Mouse (Mus musculus) E14TG2a.4 (cell line): Measurements from ENCODE around the gene Vps13d.

Experiments
- CTCF ChIP-seq: conservative IDR thresholded peaks from 2 replicates; pipeline ENCODE4 v1.5.1; 2014; ENCODE audit warnings: low read length
- NANOG ChIP-seq: IDR thresholded peaks from 2 replicates; pipeline ENCODE4 v1.6.1; 2014; ENCODE audit warnings: borderline replicate concordance, low read length, mixed read lengths

DNA sequence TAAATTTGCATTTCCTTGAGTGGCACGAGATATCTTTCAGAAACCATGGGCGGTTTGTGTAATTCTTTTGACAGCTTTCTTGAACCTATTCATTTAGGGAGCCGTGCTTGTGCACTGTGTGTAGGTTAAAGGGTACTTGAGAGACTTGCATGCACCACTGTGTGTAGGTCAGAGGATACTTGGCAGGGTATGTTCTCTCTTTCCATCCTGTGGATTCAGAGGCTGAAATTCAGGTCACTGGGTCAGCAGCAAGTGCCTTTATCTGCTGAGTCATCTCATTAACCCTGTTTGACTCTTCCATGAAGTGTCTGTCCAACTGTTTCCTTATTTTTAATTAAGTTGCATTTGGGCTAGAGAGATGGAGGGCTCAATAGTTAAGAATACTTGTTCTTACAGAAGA lies 233.1 kb downstream of the Vps13d start:
- no peak for TF ChIP-seq CTCF
- TF ChIP-seq NANOG = no peak
